Mouse (Mus musculus) kidney, adult 2 months (tissue): ENCODE results near the gene Sf3a1. TPM values are rescaled to one million over a fixed set of nuclear protein-coding genes. Genes with fewer than 3 reads are reported as not detected.

Experiments
- DNase-seq: peaks from one replicate; pipeline ENCODE4 v3.0.0; 2021
- H3K27ac ChIP-seq: fragments of 200-500 bp; 2 replicates; pipeline ENCODE4 v1.5.1; 2012; ENCODE audit warnings: low read depth, low read length, control low read depth, inconsistent platforms; ENCODE audit not compliant: insufficient read depth
- H3K27me3 ChIP-seq: fragments of 200-500 bp; replicated peaks from 2 replicates; pipeline ENCODE4 v1.6.1; 2012; ENCODE audit warnings: mild to moderate bottlenecking, moderate library complexity, low read length, inconsistent platforms; ENCODE audit not compliant: control insufficient read depth, insufficient read depth
- H3K36me3 ChIP-seq: fragments of 200-500 bp; 2 replicates; pipeline ENCODE4 v1.6.1; 2012; ENCODE audit warnings: mild to moderate bottlenecking, moderate library complexity, low read length, inconsistent platforms; ENCODE audit not compliant: control insufficient read depth, insufficient read depth
- H3K4me1 ChIP-seq: fragments of 200-500 bp; 2 replicates; pipeline ENCODE4 v1.6.1; 2011; ENCODE audit warnings: low read length; ENCODE audit not compliant: control insufficient read depth, insufficient read depth
- H3K4me3 ChIP-seq: fragments of 200-500 bp; 2 replicates; pipeline ENCODE4 v1.5.1; 2011; ENCODE audit warnings: mild to moderate bottlenecking, low read depth, low read length, control low read depth; ENCODE audit not compliant: insufficient read depth
- CTCF ChIP-seq: fragments of 200-500 bp; conservative IDR thresholded peaks from 2 replicates; pipeline ENCODE4 v1.5.1; 2011; ENCODE audit warnings: low read depth, mild to moderate bottlenecking, control low read depth, low read length, moderate library complexity, mixed read lengths; ENCODE audit not compliant: insufficient read depth, insufficient read length
- POLR2A ChIP-seq: fragments of 200-500 bp; IDR thresholded peaks from one replicate; pipeline ENCODE4 v1.6.1; 2011; ENCODE audit warnings: low read depth, low read length, control low read depth
- WGBS: fragments of 180-500 bp; shearing (Covaris S2); methylation state at CpG from one replicate; pipeline ENCODE4 v1.1.7; 2018; 5-methylcytosine and 5-hydroxymethylcytosine counted together
- polyA plus RNA-seq: library from polyadenylated mRNA; depleted of rRNA; stranded (reverse); fragments of >200 nt; gene quantifications from 2 replicates; pipeline ENCODE4 v1.2.3, GENCODE M21; 2012

Gene Sf3a1
- polyA plus RNA-seq, 1 experiment: 21.0 TPM

- WGBS: 58% methylated on average over 6 of the region's 6 CpGs
- Histone ChIP-seq H3K4me3 (no peak overlapping the region), H3K27ac (no peak overlapping the region), H3K4me1 (peaks cover 24% of the 10 kb centered on the region), H3K36me3 (no peaks in the 10 kb centered on the region), H3K27me3 (no peaks in the 10 kb centered on the region)
- DNase-seq: no peak
- TF ChIP-seq CTCF (no peak), POLR2A (no peak)
Measured at GRCm38 (mm10) chr11:4206563-4206962, 46.4 kb downstream of the Sf3a1 start.

- TF ChIP-seq CTCF: no peak
- TF ChIP-seq POLR2A: no peak
- WGBS: 87% methylated on average over 9 of the region's 9 CpGs
Measured at GRCm38 (mm10) chr11:4207655-4208054, 47.5 kb downstream of the Sf3a1 start.

GRCm38 (mm10) chr11:4209556-4209955, 49.4 kb downstream of the Sf3a1 start:
- DNase-seq: no peak
- TF ChIP-seq CTCF: peak; percentile 48
- no peak for TF ChIP-seq POLR2A
- Histone ChIP-seq H3K4me3 (no peak overlapping the region), H3K27ac (no peak overlapping the region), H3K4me1 (peaks cover 14% of the 10 kb centered on the region), H3K27me3 (no peaks in the 10 kb centered on the region), H3K36me3 (no peaks in the 10 kb centered on the region; the same call in 1 of the 2 replicates)
- 74% methylated on average over 5 of the region's 5 CpGs for WGBS

More at GRCm38 (mm10) chr11:4207655-4208054, 47.5 kb downstream of the Sf3a1 start:
- no peak for DNase-seq
- no peaks in the 10 kb centered on the region for H3K27me3 ChIP-seq
- no peak overlapping the region for H3K27ac ChIP-seq
- peaks cover 21% of the 10 kb centered on the region for H3K4me1 ChIP-seq
- no peaks in the 10 kb centered on the region for H3K36me3 ChIP-seq
- no peak overlapping the region for H3K4me3 ChIP-seq

- H3K4me3 ChIP-seq: no peak overlapping the region
- TF ChIP-seq CTCF (no peak), POLR2A (no peak)
- H3K27ac ChIP-seq: peak overlapping the region; percentile 46
- peaks cover 12% of the 10 kb centered on the region for H3K4me1 ChIP-seq
- WGBS: 23% methylated on average over 1 of the region's 1 CpGs
- H3K27me3 ChIP-seq: no peaks in the 10 kb centered on the region
- peak; percentile 68 for DNase-seq
- H3K36me3 ChIP-seq: peaks cover 3% of the 10 kb centered on the region; the same call in 1 of the 2 replicates
Measured at GRCm38 (mm10) chr11:4210786-4211185, 50.6 kb downstream of the Sf3a1 start.

GRCm38 (mm10) chr11:4213107-4213506, 53.0 kb downstream of the Sf3a1 start:
- peaks cover 3% of the 10 kb centered on the region; the same call in 1 of the 2 replicates for H3K36me3 ChIP-seq
- 41% methylated on average over 10 of the region's 10 CpGs for WGBS
- peaks cover 24% of the 10 kb centered on the region for H3K4me1 ChIP-seq
- TF ChIP-seq CTCF (no peak), POLR2A (no peak)
- no peak overlapping the region for H3K27ac ChIP-seq
- no peak for DNase-seq
- no peak overlapping the region for H3K4me3 ChIP-seq
- no peaks in the 10 kb centered on the region for H3K27me3 ChIP-seq

GRCm38 (mm10) chr11:4214572-4214971, 54.4 kb downstream of the Sf3a1 start:
- DNase-seq: no peak
- 93% methylated on average over 14 of the region's 14 CpGs for WGBS
- TF ChIP-seq POLR2A (no peak), CTCF (no peak)
- Histone ChIP-seq H3K27me3 (no peaks in the 10 kb centered on the region), H3K4me1 (peaks cover 27% of the 10 kb centered on the region), H3K27ac (no peak overlapping the region), H3K4me3 (no peak overlapping the region), H3K36me3 (peaks cover 3% of the 10 kb centered on the region; the same call in 1 of the 2 replicates)

GRCm38 (mm10) chr11:4215061-4215460, 54.9 kb downstream of the Sf3a1 start:
- WGBS: 86% methylated on average over 10 of the region's 10 CpGs
- Histone ChIP-seq H3K4me3 (no peak overlapping the region), H3K4me1 (peaks cover 24% of the 10 kb centered on the region), H3K27me3 (no peaks in the 10 kb centered on the region), H3K27ac (no peak overlapping the region), H3K36me3 (peaks cover 3% of the 10 kb centered on the region; the same call in 1 of the 2 replicates)
- TF ChIP-seq POLR2A (no peak), CTCF (no peak)
- DNase-seq: no peak
